Mouse (Mus musculus): ENCODE results near the gene Gm28635.

GRCm38 (mm10) chr2:84705295-84705694 is 27.5 kb upstream of the Gm28635 start:
- no peak for TF ChIP-seq ZC3H11A (IDR thresholded peaks at IDR 0.05; ENCODE audit: low read depth, low read length)
- TF ChIP-seq RCOR1 (conservative IDR thresholded peaks at IDR 0.05; ENCODE audit: low read depth, low read length), result no peak
- no peak for TF ChIP-seq SIN3A (IDR thresholded peaks at IDR 0.05; ENCODE audit: low read length)
- TF ChIP-seq CTCF (conservative IDR thresholded peaks at IDR 0.05 in 1 of 2, IDR thresholded peaks at IDR 0.05 in 1 of 2; ENCODE audit: low read depth in 2 of 2, low read length in 2 of 2), result no peak
- TF ChIP-seq POLR2A (IDR thresholded peaks at IDR 0.05; ENCODE audit: low read depth, low read length), result no peak
- TF ChIP-seq UBTF (IDR thresholded peaks at IDR 0.05; ENCODE audit: low read depth, low read length), result no peak
- no peak for TF ChIP-seq MAX (IDR thresholded peaks at IDR 0.05; ENCODE audit: low read length)
- TF ChIP-seq KAT2A (IDR thresholded peaks at IDR 0.05; ENCODE audit: insufficient replicate concordance, low read length), result no peak

Measured in CH12.LX (cell line).